Mouse (Mus musculus): ENCODE results near the gene Ndufa10.

GRCm38 (mm10) chr1:92468891-92469290 lies 4.8 kb downstream of the Ndufa10 start:
- TF ChIP-seq CTCF (IDR thresholded peaks at IDR 0.05; ENCODE audit: low read depth, low read length) (no peak), POLR2A (IDR thresholded peaks at IDR 0.05; ENCODE audit: insufficient read depth, low read length) (no peak)
